Mouse (Mus musculus): ENCODE measurements around the gene Slain1.
"Not testable (repeated sequence)": the region's sequence is repeated elsewhere in the genome, so short reads cannot be mapped to it uniquely, and the experiment has no call there.

Slain1 gene

GRCm38 (mm10) chr14:103720637-103721355 is 70.8 kb downstream of the Slain1 start:
- DNase-seq (ENCODE audit: low read depth, low spot score) = peak; percentile 73

GRCm38 (mm10) chr14:103723314-103723713 is 73.3 kb downstream of the Slain1 start:
- DNase-seq (ENCODE audit: low read depth, low spot score) = no peak

- DNase-seq (ENCODE audit: low read depth, low spot score) = no peak
Measured at GRCm38 (mm10) chr14:103723841-103724240, 73.8 kb downstream of the Slain1 start.

- no peak for DNase-seq (ENCODE audit: low read depth, low spot score)
Measured at GRCm38 (mm10) chr14:103728506-103728905, 78.5 kb downstream of the Slain1 start.

- no peak for DNase-seq (ENCODE audit: low read depth, low spot score)
Measured at GRCm38 (mm10) chr14:103728951-103729725, 79.1 kb downstream of the Slain1 start.

- no peak for DNase-seq (ENCODE audit: low read depth, low spot score)
Measured at GRCm38 (mm10) chr14:103729760-103730367, 79.8 kb downstream of the Slain1 start.

GRCm38 (mm10) chr14:103732626-103733025 is 82.6 kb downstream of the Slain1 start:
- no peak for DNase-seq (ENCODE audit: low read depth, low spot score)

- no peak for DNase-seq (ENCODE audit: low read depth, low spot score)
Measured at GRCm38 (mm10) chr14:103741216-103741615, 91.2 kb downstream of the Slain1 start.

- no peak for DNase-seq (ENCODE audit: low read depth, low spot score)
Measured at GRCm38 (mm10) chr14:103742150-103742549, 92.1 kb downstream of the Slain1 start.

- peak; percentile 26 for DNase-seq (ENCODE audit: low read depth, low spot score)
Measured at GRCm38 (mm10) chr14:103747345-103747744, 97.3 kb downstream of the Slain1 start.

GRCm38 (mm10) chr14:103750638-103751037 is 100.6 kb downstream of the Slain1 start:
- DNase-seq (ENCODE audit: low read depth, low spot score) = not testable (repeated sequence)

GRCm38 (mm10) chr14:103751384-103751783 is 101.4 kb downstream of the Slain1 start:
- DNase-seq (ENCODE audit: low read depth, low spot score) = no peak

GRCm38 (mm10) chr14:103752773-103753172 is 102.7 kb downstream of the Slain1 start:
- DNase-seq (ENCODE audit: low read depth, low spot score) = no peak

- DNase-seq (ENCODE audit: low read depth, low spot score) = no peak
Measured at GRCm38 (mm10) chr14:103754041-103754440, 104.0 kb downstream of the Slain1 start.

- DNase-seq (ENCODE audit: low read depth, low spot score) = no peak
Measured at GRCm38 (mm10) chr14:103754465-103754864, 104.4 kb downstream of the Slain1 start.

All from forelimb bud, embryonic 11.5 days (tissue).